Mouse (Mus musculus) embryo, embryonic 11.5 days (tissue): ENCODE measurements at regions not wholly inside any gene's neighbourhood (a gene's known extent, or its start where the extent isn't known, plus 50 kb on each side); places are given as distances from the start of the nearest gene placed in this dataset.

Experiments
- DNase-seq: peaks from one replicate; pipeline ENCODE4 v3.0.0-alpha.2; 2012; ENCODE audit warnings: low read depth, low spot score

GRCm38 (mm10) chr14:24769451-24769850 lies 282.5 kb downstream of the Rps24 start:
- no peak for DNase-seq

DNA sequence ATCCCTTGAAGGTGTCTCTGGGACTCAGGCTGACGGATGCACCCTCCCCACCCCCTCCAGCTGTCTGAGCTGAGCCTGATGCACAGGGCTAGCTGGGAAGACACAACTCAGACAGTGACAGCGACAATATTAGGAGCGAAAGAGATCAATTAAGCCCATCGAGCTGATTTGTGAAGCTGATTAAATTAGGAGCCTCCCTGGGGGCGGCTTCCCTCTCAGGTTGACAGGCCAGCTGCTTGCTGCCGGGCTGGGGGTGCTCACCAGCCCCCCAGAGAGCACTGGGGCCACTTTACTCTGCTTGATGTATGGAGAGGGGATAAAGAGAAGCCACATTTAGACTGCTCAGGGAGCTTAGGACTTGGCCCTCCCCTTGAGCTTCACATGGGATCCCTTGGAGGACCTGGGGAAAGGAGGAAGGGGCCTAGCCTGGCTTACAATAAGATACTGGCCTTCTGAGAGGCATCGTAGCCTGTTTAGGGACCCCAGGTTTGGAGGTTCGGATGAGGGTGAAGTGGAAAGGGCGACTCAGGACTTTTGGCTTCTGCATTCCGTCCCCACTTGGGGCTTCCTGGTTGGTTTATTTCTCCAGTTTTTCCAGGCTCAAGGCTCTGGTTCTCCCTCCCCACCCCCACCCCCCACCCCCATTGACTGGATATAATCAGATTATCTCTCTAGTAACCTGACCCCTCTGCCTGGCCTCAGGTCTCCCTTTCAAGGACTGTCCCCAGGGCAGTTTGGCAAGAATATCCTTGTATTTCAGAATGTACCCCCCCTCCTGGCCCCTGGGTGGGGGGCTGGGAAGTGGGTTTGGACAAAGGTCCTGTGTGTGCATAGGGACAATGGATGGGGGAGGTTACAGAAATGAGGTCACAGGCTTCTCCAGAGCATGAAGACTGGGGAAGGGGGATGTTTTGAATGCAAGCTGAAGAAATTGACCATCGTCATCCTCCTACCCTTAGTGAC lies 283.4 kb downstream of the Rps24 start:
- no peak for DNase-seq

- DNase-seq, result no peak
Observed at GRCm38 (mm10) chr14:24771663-24772062, 284.7 kb downstream of the Rps24 start.

DNA sequence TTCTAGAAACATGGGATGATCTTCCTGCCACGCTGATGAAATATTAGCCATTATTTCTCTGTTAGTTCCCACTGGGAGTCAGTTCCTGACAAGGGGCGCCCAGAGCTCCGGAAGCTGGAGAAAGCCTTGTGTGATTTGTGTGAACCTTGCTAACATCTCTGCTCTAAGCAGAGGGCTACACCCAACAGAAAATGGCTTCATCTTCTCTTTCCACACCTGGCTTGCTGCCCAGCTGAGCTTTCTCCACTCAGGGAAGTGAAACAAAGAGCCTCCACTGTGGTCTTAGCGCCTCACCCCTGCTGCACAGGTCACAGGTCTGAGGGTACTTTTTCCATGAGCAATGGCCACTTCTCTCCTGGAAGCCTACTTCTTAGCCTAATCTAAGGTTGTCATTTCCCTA lies 285.2 kb downstream of the Rps24 start:
- DNase-seq, result no peak

GRCm38 (mm10) chr14:24778748-24779630 lies 292.1 kb downstream of the Rps24 start:
- DNase-seq, result peak; percentile 71

- no peak for DNase-seq
Observed at GRCm38 (mm10) chr14:24781674-24782073, 294.7 kb downstream of the Rps24 start.

DNA sequence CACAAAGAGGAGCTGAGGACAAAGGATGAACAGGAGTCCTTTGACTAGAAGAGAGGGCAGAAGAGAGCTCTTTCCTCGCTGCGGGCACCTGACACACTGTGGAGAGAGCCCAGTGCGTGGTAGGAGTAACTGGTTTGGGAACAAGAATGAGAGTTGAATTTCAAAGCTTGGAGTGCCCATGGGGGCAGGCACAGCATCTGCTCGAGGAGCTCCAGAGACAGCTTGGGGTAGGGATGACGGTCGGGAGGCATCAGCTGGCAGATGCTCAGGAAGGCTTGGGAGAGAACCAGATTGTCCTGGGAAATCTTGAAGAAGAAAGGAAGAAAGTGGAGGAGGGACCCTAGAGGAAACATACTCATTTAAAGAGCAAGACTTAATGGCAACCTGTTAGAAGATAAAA lies 297.0 kb downstream of the Rps24 start:
- DNase-seq, result no peak

- no peak for DNase-seq
Observed at GRCm38 (mm10) chr14:24785452-24785851, 298.5 kb downstream of the Rps24 start.

- DNase-seq, result no peak
Observed at GRCm38 (mm10) chr14:24793375-24794285, 306.7 kb downstream of the Rps24 start.

GRCm38 (mm10) chr14:24794359-24794845 lies 307.5 kb downstream of the Rps24 start:
- DNase-seq, result no peak

DNA sequence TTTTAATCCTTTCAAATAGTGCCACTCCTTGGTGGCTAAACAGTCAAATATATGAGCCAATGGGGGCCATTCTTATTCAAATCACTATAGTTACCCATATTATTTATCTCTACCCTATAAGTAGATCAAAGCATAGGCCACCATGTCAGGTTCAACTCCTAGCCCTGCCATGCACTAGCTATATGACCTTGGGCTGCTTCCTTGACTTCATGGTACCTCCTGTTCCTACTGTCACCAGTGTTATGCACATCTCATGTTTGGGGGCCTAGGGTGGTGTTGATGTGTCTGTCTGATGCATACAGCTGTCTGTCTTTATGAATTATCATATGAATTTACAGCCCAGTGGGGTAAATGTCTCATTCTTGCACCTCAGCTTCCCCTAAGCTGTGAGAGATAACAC lies 310.6 kb downstream of the Rps24 start:
- DNase-seq, result no peak

DNA sequence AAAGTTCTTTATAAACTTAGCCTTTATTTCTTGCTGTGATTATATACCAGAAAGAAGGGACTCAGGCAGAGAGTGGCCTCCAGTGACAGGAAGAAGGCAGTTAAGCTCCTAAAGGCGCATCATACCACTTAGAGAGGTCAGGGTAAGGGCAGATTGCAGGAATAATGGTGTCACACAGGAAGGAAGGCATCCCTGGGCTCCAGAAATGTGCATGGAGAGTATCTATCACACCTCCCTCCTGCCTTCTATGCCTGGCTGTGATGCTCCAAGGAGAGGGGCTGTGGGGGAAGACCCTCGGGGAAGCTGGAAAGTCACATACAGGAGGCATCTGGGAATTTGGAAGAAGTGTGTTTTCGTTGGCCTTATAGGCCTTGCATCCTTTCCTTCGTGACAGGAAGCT lies 311.1 kb downstream of the Rps24 start:
- DNase-seq, result no peak

GRCm38 (mm10) chr14:24803001-24803655 lies 316.2 kb downstream of the Rps24 start:
- DNase-seq, result no peak

DNA sequence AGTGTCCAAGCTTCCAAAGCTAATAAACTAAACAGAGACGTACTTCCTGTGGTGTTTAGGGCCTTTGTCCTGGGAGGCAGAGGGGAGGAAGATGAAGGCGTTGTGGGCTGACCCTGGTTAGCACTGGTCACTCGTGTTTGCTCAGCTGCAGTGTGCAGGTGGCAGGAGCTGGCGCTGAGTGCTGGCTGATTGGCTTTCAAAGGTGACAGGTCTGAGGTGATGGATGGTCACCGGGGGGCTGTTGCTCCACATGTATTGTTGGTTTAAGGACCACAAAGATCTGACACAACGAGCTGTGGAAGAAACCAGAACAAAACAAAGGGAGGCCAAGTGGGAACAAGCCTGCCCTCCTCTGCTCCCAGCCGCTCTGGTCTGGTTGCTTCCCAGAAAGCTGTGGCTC lies 320.1 kb downstream of the Rps24 start:
- DNase-seq, result no peak

- DNase-seq, result no peak
Observed at GRCm38 (mm10) chr14:24822876-24823567, 336.1 kb downstream of the Rps24 start.

DNA sequence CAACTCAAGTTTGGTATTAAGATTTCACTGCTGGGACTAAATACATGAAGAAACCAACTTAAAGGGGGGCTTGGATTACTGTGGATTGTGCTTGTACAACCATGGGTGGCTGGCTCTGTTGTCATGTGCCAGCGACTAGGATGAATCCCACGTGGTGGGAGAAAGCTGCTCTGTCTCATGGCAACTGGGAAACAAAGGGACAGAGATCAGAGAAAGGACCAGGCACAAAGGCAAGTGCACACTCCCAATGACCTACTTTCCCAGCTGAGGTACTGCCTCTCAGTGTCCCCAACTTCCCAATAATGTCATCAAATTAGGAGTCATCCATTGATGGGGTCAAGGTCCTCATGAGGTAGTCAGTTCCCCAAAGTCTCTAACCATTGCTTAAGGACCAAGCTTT lies 337.4 kb downstream of the Rps24 start:
- no peak for DNase-seq

GRCm38 (mm10) chr14:24825722-24826386 lies 338.9 kb downstream of the Rps24 start:
- no peak for DNase-seq

DNA sequence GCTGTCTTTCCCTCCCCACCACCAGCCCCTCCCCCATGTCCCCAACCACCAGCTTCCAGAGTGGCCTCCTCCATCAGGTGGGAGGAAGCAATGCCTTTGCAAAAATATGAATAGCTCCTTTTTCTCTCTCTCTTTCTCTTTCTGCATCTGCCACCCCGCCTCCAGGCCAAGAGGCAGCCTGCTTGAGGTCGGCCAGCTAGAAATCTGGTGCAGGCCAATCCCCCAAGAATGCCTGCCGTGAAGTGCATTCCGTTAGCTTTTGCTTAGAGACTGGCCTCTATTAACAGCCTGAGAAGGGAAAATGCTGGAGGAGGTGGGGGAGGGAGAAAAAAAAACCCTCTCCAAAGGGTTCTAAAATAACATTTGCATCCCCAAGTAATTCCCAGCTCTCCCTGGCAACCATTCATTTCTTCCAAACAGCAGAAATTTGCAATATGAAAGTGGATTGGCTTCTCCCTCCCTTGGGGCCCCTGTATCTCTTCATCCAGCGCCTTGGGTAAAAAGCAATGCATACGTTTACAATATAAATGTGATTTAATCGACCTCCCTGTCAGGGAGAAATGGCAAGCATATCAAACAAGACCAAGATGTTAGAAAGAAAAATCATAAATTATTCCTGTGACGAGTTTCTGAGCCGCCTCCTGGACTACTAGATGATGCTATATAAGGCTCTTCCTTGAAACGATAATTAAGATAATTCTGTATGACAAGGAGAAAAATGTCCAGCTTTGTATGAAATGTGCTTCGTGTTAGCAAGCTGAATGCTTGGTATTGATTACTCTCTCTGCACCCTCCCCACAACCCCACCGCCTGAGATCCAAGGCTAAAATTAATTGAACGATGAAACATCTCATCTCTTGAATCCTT lies 339.8 kb downstream of the Rps24 start:
- DNase-seq, result no peak
